Mouse (Mus musculus) urinary bladder, adult 18-20 months (tissue): Measurements from ENCODE around the gene Ndufa10.

ENCODE experiments used
- DNase-seq, 2 experiments: peaks; one replicate each; pipeline ENCODE4 v3.0.0; 2022; ENCODE audit warnings: low spot score in 2 of 2, mixed read lengths in 2 of 2

Gene Ndufa10

DNA sequence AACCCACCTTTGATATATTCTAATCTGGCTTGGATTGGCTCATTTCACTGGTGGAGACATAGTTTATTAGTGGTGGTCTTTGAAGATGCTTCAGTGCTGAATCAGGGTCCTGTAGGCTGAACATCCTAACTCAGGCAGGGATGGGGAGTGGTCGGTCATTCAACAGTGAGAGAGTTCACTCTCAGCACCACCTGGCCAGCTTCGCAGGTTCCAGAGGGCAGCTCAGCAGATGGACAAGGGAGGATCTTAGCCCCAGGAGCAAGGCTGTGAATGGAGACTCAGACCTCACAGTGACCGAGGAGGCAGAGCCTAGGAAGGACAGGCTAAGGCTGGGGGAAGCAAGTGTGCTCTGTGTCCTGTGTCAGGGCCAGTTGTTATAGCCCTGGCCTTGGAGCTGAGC is 42.2 kb downstream of the Ndufa10 start:
- no peak for DNase-seq

DNA sequence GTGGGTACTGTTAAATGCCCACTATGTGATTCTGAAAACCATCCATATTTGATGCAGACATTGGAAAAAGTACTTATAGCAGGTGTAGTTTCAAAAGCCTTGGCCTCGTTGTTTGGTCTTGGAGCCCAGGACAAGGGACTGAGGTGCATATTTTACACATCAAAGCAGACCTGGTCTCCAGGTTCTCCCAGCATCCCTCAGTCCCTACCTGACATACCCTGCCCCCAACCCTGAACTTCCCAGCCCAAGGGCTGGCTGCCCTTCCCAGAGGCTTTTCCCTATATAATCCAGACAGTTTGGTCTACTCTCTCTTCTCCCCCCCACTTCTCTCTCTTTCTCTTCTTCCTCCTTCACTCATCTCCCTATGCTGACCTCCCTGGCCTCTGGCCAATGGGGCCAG is 42.7 kb downstream of the Ndufa10 start:
- DNase-seq: no peak

DNA sequence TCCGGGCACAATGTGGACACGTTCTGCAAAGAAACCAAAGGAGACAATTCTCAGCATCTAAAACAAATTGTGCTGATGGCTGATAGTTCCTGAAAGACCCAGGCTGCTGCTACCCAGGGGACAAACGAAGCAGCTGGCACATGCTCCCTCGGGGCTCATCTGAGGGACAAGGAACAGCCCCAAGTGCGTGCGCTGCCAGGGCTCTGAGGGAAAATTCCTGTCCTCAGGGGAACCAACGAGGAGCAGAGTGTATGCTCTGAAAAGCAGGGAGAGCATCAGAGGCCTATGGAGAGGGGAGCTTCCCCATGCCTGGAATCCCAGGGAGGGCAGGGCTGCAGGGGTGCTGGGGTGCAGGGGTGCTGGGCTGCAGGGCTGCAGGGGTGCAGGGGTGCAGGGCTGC is 48.9 kb downstream of the Ndufa10 start:
- no peak for DNase-seq

DNA sequence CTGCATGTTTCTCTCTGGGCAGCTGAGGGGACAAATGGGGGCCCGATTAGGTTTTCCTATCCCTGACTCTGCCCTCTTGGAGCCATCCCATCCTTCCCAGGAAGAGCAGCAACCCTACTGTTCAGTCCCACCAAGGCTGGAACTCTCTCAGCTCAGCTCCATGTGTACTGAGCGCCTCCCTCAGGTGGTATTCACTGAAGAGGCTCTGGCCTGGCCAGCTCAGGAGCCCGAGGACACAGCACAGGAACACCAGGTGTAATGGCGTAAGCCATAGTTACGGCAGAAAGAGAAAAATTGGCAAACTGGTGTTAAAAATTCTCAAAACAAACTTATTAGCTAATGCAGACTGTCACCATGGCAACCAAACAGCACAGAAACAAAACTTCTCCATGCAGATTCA is 68.5 kb downstream of the Ndufa10 start:
- no peak for DNase-seq

DNA sequence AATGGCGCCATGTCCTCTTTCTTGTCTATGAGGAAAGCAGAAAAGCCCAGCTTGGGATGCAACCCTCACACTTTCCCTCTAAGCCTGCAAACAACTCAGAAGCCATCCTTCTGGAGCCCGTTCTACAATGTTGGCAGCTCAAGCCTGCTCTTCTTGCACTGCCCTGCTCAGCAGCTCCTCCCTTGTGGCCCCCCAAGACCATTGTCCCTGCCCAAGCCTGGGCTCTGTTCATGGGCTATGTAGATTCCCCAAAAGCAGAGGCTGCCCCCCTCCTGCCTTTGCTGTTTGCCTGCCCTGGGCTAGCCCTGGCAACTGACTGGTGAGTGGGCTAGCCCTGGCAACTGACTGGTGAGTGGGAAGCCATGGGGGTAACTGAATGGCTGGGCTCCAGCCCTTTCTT is 73.1 kb downstream of the Ndufa10 start:
- DNase-seq: no peak

DNA sequence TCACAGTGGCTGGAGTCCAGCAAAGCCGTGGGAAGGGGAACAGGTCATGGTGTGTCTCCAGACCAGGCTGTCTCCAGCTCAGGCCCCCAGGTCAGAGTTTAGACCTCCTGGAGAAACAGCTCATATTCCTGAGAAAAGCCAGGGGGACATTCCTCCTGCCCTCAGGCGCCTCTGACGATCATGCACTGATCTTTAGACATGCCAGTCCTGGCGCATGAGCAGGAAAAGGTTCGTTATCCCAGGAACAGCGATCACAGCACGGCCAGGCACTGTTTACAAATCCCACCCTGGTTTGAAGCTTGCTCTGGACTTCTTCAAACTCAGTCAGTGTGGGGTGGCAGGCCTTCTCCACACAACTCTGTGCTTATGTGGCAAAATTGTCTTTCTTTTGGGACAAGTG is 75.1 kb downstream of the Ndufa10 start:
- DNase-seq: no peak

DNA sequence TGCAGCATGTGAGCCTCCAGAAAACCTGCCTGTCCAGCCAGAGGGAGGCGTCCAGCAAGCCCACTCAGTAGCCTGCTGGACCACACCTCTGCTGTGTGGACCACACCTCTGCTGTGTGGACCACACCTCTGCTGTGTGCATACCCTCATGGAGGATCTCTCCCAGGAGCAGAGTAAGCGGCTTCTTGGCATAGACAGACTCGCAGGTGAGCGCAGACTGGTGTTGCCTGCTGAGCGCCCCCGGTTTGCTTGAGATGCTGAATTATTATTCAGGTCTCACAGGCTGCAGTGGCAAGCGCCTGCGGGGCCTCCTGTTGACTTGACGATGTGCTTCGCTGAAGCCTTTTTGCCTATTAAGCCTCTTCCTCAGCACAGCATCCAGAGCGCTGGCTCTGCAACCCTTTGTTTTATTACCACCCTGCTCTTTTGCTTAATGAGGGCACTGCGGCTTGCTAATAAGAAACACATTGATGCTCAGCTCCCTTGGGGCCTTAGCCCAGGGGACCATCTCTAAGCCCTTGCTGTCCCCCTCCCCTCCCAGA is 76.1 kb downstream of the Ndufa10 start:
- DNase-seq: no peak

DNA sequence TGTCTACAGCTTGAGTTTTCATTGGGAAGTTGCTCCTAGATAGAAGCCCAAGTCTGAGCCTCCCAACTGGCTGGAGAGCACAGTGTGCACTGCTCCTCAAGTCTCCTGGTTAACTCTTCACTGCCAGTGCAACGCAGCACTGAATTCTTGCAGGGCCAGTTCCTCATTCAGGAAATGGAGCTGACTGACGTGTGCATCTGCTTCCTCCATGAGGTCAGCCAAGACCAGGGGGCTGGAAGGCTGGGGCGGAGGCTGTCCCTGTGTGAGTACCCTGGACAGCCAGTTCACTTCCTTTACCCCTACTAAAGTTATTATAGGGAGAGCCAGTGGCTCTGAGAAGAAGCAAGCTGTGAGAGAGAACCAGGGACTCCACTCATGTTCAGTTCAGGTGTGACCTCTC is 79.4 kb downstream of the Ndufa10 start:
- no peak for DNase-seq

DNA sequence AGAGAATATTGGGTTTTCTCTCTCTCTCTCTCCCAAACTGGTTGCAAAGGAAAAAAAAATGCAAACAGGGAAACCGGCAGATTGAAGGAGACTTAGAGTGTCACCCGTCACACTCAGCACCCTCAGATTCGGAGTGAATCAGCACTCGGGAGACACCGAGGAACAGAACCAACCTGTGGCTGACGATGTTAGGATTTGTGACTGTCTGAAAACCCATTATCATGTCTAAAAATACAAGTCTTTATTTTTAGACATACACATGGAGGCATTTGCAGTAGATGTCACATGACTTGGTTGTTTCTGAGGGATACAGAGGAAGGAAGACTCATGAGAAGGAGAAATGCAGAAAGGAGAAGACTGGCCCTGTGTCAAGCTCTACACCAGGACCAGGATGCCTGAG is 80.5 kb downstream of the Ndufa10 start:
- no peak for DNase-seq
